Comparison of ENCODE assay signal across 7 mouse cellular contexts in the genomic region with DNA sequence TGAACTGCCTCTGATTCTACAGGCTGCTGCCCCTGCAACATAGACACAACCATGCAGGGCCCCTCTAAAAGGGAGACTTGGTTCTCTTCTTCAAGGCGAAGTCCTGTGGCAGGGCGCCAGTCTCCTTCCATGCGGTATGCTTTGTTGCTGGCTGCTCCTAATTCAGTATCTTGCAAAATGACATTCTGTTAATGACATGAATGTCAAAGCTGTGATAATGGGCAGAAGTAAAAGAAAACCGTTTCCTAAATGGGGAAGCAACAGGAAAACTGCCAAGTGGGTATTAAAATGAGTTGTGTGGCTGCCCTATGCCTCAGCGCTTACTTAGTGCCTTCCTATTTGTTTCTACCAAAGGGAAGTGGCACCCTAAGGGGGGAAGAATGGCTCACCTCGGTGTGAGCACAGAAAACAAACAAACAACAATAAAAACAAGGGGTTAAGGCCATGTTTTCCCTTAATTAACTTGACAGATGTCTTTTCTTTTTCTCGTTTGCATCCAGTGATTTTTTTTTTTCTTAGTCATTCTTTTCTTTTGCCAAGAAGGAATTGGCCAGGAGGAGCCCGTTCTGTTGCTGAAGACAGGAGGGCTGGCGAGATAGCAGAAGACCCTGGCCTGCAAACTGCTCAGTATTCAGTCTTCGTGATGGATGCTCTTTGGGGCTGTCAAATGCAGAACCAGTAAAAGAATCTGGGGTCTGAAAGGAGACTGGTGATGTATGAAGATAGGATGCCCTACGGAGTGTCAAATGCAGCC.
DNase-seq lines count a peak whose midpoint lies in the region; ATAC-seq lines count a peak whose summit lies in the region.

No protein-coding gene starts in this region.

- H3K4me1 ChIP-seq in lung, embryonic 16.5 days (replicated peaks; ENCODE audit: control insufficient read depth, insufficient read depth, low read length): peaks cover 23% of the 10 kb centered on the region

- intact Hi-C loops in heart, postnatal 10 days (cut with DNase I): loop anchor here (2.0 to 5.0 kb wide), 2 partner anchors 15 to 41 kb away; no protein-coding TSS in a partner anchor

- peak overlapping the region; percentile 14; the same call in 1 of the 2 replicates for H3K4me2 ChIP-seq in lung, embryonic 16.5 days (ENCODE audit: low read depth, low read length)

- H3K4me3 ChIP-seq in lung, embryonic 16.5 days (ENCODE audit: low read length): no peak overlapping the region

- peak; percentile 93 for ATAC-seq in lung, embryonic 16.5 days (ENCODE audit: low read depth)
- 0 out of 2 replicates have a peak, but pooled peaks have one; percentile 14 for ATAC-seq in erythroid progenitor cell, adult 5-6 weeks (replicated peaks; ENCODE audit: low FRiP score, poor library complexity, severe bottlenecking)

- no peak for DNase-seq in lung, postnatal 25 days (ENCODE audit: low spot score)
- DNase-seq in heart, postnatal 10 days: peak; percentile 62 to 68
- peak; percentile 25 to 45 for DNase-seq in layer of hippocampus, postnatal 36 days
- DNase-seq in thymus, postnatal 10 days (ENCODE audit: low spot score in 2 of 2): no peak
- DNase-seq in spleen, postnatal 36 days (ENCODE audit: low spot score in 2 of 2): no peak

- 31% methylated on average over 11 of the region's 11 CpGs for WGBS in lung, embryonic 16.5 days

- 0 out of 2 replicates have a peak, but pooled peaks cover 2% of the 10 kb centered on the region for H3K36me3 ChIP-seq in lung, embryonic 16.5 days (ENCODE audit: control insufficient read depth, insufficient read depth, low read length)

- H3K9me3 ChIP-seq in lung, embryonic 16.5 days (ENCODE audit: control insufficient read depth, low read length): 0 out of 2 replicates have a peak, but pooled peaks cover 3% of the 10 kb centered on the region

- H3K27me3 ChIP-seq in lung, embryonic 16.5 days (ENCODE audit: control insufficient read depth, insufficient read depth, low read depth, low read length): no peaks in the 10 kb centered on the region

- H3K9ac ChIP-seq in lung, embryonic 16.5 days (ENCODE audit: low read length): no peak overlapping the region

- H3K27ac ChIP-seq in lung, embryonic 16.5 days (ENCODE audit: low read length): peak overlapping the region; percentile 97

Comparison
In these comparisons a context has a peak if more than half of its experiments do, and no peak if none do; other contexts are left out.
1. DNase-seq: peak in heart, postnatal 10 days (2 of 2) and layer of hippocampus, postnatal 36 days (2 of 2); none in lung, postnatal 25 days (single experiment), thymus, postnatal 10 days (0 of 2) and spleen, postnatal 36 days (0 of 2).